Mouse (Mus musculus): ENCODE results near the gene Slc22a15. TPM values are rescaled to one million over a fixed set of nuclear protein-coding genes. Genes with fewer than 3 reads are reported as not detected.
"Not testable (repeated sequence)": the region's sequence is repeated elsewhere in the genome, so short reads cannot be mapped to it uniquely, and the experiment has no call there.

Slc22a15 gene
- total RNA-seq, 2 experiments from 2014 or later, result 2.9 to 3.4 TPM

DNA sequence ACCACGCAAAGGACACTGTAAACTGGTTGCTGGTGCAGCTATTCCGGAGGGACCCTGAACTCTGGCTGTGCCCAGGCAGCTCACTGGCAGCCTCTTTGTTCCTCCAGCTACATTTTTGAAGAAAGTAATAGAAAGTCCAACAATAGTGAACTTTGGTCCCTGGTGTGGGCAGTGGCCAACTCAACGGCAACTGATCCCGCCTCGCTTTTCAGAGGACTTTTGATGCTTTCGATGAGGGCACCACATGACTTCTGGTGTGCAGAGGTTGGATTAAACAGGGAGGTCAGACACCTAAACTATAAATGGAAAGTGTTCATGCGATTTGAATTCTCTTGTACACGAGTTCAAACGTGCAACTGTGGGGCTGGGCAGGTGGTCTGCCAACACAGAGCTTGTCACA, 99.9 kb downstream of the Slc22a15 start:
- intact Hi-C loops (cut with DNase I), result no loop called here
- no peak for DNase-seq

DNA sequence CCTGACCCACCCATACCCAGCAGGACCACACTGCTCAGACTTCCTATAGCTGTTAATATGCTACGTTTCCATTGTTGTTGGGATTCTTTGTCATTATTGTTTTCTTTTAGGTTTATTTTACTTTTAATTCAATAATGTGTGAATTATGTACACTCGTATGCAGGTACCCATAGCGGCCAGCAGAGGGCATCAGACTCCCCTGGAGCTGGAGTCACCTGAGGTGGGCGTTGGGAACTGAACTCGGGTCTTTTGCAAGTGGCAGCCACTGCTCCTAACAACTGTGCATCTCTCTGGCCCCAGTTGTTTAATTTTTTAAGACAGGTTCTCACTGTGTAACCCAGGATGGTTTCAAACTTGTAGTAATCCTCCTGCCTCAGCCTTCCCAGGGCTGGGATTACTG, 102.2 kb downstream of the Slc22a15 start:
- intact Hi-C loops (cut with DNase I), result no loop called here
- no peak for DNase-seq

DNA sequence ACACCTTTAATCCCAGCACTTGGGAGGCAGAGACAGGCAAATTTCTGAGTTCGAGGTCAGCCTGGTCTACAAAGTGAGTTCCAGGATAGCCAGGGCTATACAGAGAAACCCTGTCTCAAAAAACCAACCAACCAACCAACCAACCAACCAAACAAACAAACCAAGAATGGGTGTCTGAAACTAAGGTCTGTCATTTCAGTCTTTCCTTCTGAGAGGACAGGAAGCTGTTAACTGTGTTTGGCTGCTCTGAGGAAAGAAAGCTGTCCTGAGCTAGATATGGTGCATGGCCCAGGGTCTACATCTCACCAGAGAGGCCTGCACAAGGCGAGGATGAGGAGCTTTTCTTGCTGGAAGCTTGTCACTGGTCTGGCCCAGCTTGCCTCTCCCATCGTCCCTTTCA, 103.5 kb downstream of the Slc22a15 start:
- DNase-seq; intact Hi-C loops (cut with DNase I): not testable (repeated sequence)

DNA sequence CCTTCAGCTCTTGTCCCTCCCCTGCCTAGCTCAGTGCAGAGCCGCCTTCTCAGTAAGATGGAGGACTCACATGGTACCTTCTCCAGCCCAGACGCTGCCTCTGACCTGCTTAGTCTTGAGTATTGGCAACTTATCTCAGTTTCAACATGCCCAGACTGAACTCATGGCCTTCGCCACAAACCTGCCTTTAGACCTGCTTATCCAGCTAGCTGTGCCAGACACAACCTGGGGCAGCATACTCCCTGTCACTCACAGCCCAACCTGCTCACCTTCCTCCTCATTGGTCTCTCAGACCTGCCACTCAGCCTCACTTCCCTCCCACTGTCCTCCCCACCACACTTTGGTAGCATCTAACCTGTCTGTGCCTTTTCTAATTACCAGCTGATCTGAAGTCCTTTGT, 108.2 kb downstream of the Slc22a15 start:
- intact Hi-C loops (cut with DNase I), result loop anchor here (10.0 kb wide), 1 partner anchor 851 kb away; the partner anchor contains the start of gene Ttf2
- DNase-seq, result no peak

DNA sequence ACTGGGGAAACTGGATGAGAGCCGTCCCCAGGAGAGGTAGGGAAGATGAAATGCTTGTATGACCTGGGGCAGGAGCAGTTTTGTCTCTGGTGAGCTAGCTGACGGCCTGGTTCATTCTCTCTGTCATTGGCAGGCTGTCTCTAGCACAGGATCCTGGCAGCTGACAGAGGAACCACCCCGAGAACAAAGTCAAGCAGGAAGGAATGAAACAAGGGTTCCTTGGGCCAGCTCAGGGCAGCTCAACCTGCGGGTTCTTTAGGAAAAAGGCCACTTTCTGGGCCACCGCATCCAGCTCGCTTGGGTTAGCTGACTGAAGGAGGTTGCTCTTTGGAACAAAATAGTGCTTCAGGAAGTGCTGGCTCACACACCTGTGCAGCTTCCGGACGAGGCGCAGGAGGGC, 109.5 kb downstream of the Slc22a15 start:
- intact Hi-C loops (cut with DNase I), result loop anchor here (5.0 to 10.0 kb wide), 2 partner anchors 512 to 850 kb away; partner anchors contain the start of gene Ttf2
- DNase-seq, result no peak

DNA sequence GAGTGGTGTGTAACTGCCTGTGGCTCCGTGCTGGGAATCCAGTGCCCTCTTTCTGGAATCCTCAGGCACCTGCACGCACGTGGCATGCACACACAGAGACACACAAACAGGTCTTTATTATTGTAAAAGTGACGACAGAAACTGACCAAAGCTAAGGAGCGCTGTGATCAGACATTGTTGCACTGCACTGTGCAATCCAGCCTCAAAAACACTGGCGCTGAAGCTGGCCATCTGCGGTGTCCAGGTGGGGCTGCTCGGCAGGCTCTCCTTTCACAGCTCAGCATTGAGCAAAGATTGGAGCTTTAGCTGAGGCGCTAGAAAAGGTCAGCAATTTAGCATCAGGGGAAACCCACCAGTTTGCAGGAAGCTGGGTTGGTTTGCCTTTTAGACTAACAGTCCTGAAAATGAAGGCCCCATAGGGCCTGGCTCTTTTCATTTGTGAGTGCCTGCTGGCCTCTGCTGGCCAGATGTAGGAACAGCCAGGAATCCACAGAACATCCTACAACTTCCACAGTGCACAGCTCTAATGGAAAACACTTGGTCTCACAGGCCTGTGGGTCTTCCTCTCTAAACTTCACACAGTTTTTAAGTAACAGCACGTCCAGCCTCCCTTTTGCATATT, 111.8 kb downstream of the Slc22a15 start:
- DNase-seq, result peak; percentile 68 to 74

DNA sequence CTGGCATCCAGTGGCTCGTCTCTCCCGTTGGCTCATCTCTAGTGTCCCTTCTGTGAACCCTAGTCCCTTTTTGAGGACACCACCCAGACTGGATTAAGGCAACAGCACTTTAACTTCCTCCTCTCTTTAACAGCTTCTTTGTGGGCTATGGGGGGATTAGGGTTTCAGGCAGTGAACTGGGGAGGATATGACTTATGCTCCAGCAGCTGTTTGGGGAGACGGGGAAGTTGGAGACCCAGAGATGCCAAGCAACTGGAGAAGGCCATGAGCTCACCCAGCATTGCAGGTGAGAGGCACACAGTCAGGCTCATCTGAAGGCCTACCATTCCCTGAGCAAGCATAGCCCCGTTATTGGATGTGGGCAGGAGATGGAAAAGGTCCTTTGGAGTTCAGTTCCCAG, 112.3 kb downstream of the Slc22a15 start:
- no peak for DNase-seq
- intact Hi-C loops (cut with DNase I), result loop anchor here (1.0 to 10.0 kb wide), 4 partner anchors 319 to 847 kb away; partner anchors contain the start of gene Ttf2

More for the DNA sequence above, 111.8 kb downstream of the Slc22a15 start:
- intact Hi-C loops (cut with DNase I), result loop anchor here (1.0 to 10.0 kb wide), 4 partner anchors 319 to 848 kb away; partner anchors contain the start of gene Ttf2

DNA sequence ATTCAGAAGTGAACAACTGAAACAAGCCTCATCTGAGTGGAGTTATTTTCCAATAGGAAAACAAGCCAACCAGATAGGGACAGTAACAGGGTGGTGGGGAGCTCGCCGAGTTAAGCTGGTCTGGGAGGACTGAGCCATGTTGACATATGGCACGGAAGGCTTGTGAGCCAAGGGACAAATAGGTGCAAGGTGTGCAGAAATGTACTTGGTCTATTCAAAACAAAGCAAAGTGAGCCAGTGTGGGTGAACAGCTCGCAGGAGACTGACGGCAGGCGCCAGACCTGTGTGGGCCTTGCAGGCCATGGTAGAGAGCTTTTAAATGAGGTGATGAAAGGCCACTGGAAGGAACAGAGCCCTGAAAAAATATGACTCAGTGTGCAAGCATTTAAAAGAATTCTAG, 116.6 kb downstream of the Slc22a15 start:
- intact Hi-C loops (cut with DNase I), result loop anchor here (2.0 kb wide), 3 partner anchors 95 to 301 kb away; partner anchors contain the start of gene Atp1a1
- no peak for DNase-seq

DNA sequence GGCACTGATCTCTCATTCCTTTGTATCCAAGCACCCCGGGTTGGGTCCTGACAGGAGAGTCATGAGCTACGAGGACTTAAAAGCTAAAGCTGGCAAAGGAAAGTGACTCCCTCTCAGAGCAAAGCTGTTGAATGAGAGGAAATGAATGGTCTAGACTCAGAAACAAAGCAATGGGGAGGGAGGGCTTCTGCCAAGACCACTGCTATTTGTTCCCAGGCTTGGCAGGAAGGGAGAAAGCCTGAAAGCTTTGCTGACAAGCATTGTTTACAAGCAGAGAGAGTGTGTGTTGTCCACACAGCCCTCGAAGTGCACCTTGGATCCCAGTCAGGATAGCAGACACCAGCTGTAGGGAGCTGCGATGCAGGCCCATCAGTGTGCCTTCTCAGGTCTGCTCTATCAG, 117.3 kb downstream of the Slc22a15 start:
- intact Hi-C loops (cut with DNase I), result loop anchor here (2.0 kb wide), 3 partner anchors 94 to 300 kb away; partner anchors contain the start of gene Atp1a1

DNA sequence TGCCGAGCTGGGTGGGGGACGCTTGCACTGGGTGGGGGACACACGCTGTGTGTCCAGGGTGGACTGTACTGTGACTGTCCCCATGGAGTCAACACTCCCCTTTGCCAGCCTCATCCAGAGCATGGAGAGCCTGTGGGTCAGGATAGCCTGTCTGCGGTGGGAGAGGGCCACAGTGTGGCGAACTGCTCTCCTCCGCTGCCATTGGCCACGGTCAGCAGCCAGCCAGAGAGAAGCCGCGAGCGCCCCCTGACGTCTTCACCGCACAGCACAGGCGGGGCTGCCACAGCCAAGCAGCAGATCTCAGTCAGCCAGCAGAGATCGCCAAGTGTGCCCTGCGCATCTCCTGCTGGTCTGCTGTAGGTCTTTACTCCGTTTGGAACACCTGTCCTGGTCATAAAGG, 118.1 kb downstream of the Slc22a15 start:
- peak; percentile 92 to 96 for DNase-seq
- intact Hi-C loops (cut with DNase I), result loop anchor here (2.0 kb wide), 3 partner anchors 93 to 299 kb away; partner anchors contain the start of gene Atp1a1

More for the DNA sequence above, 117.3 kb downstream of the Slc22a15 start:
- DNase-seq, result no peak

Other genes with a start within 250 kb of the Slc22a15 start
- gene Mab21l3, start 75.5 kb downstream of the Slc22a15 start, total RNA-seq (2021), result not detected
- gene Nhlh2, start 85.6 kb upstream of the Slc22a15 start, total RNA-seq (2021), result not detected
- gene Casq2, start 162.0 kb upstream of the Slc22a15 start, total RNA-seq (2021), result 1,000 to 10,000 TPM; 1,042 to 1,098 TPM